Mouse (Mus musculus): Measurements from ENCODE around the gene Megf11.

Gene Megf11

DNA sequence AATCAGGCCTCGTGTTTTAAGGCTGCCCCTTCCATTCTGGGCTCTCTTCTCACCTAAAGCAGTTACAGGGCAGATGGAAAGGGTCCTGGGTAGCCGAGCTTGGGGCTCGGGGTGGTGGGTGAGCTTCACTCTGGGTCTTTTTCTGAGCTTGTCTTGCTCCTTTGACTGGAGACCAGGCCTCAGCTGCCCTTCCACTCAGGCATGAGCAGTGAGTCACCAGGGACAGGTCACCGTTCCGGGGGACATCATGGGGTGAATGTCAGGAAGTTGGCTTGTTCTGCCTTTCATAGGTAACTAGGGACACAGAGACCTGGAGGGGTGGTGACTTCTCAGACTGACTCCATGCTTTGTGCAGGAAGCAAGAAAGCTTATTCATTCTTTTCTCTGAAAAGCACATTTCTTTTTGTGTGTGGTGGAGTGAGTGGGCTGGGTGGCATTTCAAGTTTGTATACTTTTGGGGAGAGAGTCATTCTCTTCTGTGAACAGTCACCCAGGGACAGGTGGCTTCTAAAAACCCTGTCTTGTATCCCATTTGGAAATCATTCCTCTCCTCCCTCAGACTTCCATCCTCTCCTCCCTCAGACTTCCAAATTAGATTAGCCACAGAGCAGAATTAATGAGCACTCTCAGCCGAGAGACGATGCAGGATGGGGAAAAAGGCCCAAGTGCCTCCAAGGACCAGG lies 10.0 kb downstream of the Megf11 start:
- no peak for DNase-seq

DNA sequence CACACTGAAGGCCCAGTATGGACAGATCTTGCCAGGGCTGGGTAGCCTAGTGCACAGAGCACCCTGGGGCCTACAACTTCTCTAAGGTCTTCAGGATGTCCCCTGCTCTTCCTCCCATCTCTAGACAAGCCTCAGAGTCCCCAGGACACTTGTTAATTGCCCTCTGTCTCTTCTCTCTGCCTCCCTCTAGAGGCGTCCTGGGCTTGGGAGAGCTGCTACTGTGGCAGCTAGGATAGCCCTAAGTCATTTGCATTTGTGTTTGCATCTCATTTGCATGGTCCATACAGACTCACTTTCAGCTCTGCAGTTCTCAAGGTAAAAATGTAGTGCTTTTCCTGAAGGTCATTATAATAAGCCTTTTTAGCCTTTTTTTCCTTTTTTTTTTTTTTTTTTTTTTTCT lies 11.7 kb downstream of the Megf11 start:
- peak; percentile 23 for DNase-seq

DNA sequence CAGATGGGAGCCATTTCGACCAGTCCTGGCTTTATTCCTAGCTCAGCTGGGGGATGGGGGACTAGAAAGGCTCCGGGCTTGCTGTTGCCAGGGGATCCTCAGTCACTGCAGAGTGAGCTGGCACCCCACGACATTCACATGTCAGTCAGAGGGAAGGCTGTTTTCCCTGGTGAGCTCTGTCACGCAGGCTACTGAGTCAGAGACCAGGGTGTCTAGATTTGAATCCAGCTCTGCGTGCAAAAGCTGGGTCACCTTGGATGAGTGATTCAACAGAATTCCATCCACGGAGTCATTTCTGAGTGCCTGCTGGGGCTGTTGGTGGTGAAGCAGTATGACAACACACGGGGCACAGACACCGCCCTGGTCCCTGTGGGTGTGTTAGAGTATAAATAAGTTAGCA lies 13.7 kb downstream of the Megf11 start:
- no peak for DNase-seq

DNA sequence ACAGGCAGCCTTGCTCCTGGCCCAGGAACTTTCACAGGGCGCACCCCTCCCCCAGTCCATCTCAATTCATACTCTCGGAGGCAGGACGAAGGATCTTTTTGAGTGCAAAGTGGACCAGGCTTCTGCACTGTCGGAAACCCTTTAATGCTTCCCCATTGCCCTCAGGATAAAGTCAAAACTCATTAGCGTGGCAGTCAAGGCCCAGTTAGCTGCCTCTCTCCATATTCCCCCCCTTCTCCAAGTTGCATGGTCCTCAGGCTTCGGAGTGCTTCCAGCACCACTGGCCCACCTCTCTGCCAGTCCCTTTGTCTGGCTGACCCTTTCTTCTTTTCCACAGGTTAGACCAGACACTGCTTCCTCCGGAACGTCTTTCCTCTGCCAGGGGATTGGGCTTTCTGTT lies 16.7 kb downstream of the Megf11 start:
- no peak for DNase-seq

DNA sequence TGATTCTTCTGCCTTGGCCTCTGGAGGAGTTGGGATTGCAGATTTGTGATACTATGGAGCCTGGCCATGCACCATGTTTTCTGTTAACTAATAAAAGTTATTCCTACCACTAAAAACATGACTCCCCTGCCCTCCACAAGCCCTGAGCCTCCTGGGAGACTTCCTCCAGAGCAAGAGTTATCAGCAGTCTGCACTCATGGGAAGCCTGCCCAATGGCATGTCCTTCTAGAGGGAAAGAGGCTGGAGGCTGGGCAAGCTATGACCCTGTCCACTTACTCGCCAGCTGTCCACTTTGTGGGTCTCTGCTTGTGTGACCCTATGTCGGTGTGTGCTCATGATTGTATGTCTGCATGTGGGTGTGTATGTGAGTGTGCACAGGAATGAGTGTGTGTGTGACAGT lies 21.4 kb downstream of the Megf11 start:
- no peak for DNase-seq

DNA sequence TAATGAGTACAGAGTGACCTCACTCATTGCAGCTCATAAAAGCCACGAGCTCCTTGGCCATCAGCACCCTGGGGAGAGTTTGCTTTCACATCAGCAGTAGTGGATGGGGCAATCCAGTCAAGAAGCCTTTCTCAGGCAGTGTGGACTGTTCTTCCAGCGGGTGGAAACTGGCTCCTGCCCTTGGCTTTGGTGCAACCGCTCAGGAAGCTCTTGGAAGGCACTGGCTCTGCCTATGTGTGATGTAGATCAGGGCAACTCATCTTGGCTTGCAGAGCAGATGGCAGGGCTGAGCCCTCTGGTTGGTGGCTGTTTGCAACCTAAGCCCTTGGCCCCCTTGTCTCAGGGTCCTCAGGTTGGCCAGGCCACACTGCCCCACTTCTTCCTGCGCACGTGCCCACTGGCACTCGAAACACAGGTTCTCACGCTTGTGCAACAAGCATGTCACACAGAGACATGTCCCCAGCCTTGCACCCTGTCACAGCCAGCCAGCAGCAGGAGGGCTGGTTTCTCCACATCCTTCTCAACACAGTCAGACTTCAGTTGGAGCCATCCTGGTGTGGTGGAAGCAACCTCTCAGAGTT lies 22.1 kb downstream of the Megf11 start:
- no peak for DNase-seq

DNA sequence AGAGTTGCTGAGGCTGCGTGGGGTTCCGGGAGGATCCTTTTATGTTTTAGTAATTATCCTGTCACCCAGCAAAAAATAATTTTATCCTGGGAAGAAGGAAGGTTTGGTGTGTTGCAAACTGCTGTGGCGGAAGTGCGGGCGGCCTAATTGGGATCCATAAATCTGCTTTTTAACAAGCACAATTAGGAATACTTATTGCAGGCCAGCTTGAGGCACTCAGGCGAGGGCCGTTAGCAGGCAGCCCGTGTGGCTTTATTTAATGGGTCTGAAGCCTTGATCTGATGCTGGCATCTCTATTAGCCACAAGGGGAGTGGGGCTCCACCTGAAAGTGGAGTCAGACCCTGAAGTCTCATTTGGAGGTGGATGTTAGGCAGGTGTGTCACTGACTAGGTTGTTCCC lies 23.4 kb downstream of the Megf11 start:
- DNase-seq, result no peak

DNA sequence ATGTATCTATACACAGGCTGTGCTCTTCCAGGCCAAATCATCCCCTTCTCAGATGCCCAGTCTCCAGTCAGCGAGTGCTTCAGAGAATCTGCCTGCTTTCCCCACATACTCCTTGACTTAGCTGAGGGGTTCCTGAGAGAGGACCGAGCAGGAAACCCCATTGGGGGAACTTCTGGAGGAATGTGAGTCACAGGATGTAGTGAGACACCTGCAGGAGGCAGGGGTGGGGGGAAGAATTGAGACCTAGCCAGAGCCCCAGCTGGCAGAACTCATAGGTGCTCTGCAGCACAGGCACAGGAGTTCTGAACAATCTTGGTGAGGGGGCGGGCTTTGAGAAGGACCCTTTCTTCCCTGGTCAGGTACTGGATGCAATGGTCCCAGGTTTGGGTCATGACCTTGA lies 35.0 kb downstream of the Megf11 start:
- DNase-seq, result no peak

DNA sequence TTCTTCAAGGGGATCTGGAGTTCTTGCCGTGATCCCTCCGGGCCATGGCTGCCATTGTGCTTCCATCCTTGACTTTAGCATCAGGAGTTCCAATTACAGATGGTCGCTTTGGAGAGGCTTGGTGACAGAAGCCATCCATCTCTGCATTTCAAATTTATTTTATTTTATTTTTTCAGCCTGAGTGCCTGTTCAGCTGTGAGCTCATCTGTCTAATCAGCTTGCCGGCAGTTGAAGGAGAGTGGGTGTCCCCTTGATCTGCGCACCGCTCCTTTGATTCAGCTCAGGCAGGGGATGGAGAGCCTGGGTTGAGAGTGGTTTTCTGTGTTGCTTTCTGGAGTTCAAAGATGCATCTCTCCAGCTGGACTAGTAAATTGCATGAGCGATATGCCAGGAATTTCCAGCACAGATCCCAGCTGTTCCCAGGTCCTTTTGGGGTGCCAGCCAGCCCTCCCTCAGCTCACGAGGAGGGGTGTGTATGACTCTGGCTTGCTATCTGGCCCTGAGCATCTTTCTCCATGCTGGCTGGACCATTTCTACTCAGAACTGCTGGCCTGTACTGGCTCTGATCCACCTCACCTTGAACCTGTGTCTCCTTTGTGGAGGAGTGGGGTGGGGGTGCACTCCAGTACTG lies 36.7 kb downstream of the Megf11 start:
- no peak for DNase-seq

DNA sequence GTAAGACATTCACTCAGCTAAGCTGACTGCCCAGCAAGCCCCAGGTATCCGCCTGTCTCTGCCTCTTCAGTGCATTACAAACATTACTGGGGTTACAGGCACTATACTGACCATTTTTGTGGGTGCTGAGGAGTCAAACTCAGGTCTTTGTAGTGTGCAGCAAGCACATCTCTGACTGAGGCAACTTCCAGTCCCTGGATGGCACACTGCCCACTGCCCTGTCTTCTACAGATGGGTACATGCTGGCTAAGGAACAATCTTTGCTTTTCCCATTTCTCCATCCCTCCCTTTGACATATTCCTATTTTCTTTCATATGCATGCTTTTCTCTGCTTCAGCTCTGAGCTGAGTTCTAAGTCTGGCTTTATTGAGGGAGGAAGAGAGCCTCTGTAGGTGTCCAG lies 38.5 kb downstream of the Megf11 start:
- no peak for DNase-seq

DNA sequence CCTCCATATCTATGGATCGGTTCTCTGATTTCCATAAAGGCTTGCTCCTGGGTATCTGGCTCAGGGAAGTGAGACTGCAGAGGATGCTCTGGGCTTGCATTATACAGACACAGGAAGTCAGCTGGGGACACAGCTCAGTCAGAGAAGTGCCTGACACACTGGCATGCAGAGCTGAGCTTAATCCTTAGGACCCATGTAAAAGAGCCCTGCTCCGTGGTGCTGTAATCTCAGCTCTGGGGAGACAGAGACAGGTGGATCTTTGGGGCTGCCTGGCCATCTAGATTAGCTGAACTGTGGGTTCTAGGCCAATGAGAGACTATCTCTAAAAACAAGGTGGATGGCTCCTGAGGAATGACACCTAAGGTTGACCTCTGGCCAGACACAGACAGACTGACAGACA lies 50.7 kb downstream of the Megf11 start:
- no peak for DNase-seq

DNA sequence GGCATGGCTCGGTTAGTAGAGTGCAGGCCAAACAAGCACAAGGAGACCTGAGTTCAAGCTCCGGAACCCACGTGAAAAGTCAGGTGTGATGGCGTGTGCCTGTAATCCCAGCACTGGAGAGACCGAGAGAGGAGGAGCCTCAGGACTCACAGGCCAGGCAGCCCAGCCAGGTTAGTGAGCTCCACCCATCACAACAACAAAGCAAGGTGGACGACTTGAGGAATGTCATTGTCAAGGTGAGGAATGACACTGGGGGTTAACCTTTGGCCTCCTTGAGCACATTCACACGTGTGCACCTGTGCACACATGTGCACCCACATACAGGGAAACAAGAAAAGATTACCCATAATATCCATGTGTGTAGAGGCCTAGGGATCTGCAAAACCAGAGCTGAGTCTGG lies 54.7 kb downstream of the Megf11 start:
- DNase-seq, result no peak

DNA sequence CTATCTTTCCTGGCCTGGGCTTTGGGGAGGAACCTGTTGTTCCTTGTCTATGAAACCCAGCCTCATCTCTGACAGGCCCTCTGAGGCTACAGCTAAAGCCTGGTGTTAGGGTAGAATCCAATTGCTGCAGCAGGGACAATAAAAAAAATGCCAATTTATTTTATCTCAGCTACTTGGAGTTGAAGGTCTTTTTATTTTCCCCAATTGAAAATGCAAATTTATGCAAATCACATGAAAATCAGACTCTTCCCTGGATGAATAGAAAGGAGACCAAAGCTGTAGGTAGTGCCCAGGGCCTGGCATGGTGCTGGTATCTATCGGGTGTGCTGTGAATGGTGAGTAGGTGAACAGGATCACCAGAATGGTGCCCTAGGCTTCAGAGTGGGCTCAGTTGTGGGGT lies 60.6 kb downstream of the Megf11 start:
- DNase-seq, result no peak

DNA sequence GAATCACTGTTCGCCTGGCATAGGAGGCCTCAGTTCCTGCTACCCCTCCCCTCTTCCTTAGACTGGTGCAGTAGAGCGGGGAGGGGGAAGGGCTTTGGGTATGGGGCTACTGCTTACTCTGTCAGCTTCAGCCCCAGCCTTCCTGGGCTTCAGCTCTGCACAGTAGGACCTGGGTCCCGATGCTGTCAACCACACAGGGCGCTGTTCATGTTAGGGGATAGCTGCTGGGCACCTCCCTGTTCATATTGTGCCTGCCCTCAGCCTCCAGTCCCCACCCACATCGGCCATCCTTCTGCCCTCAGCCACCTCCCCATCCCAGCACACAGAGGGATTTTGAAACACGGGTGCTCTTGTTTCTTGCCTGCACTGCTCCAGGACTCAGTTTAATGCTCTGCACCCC lies 61.6 kb downstream of the Megf11 start:
- no peak for DNase-seq

DNA sequence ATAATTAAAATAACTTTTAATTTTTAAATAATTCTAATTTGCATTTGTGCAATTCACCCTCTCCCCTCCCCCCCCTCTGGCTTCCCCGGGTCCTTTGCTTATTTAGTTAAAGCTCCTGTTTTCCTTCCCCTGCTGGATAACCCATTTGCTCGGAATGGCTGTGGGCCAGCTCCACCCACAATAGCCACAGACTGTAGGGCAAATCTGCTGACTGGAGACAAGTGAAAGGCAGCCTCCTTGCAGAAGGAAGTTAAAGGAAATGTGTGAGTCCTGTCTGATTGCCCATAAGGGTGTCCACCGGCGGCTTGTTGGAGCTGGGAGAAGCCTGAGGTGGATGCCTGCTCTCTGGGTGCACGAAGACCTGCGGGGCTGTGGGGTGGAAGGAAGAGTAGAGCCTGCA lies 62.1 kb downstream of the Megf11 start:
- no peak for DNase-seq

DNA sequence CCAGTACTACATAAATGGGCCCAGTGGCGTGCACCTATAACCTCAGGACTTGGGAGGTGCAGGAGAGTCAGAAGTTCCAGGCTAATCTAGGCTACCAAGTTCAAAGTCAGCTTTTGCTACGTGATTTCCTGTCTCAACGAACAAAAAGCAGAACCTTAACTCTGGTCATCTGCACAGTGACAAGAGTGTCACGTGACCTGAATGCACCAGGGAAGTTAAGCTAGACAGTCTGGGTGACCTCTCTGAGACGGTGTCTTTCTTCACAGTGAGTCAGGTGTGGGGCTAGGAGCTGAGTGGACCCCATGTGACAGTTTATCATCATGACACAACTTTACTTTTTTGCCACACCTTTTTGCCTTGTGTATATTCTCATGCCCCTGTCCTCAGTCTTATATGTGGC lies 67.3 kb downstream of the Megf11 start:
- DNase-seq, result no peak

DNA sequence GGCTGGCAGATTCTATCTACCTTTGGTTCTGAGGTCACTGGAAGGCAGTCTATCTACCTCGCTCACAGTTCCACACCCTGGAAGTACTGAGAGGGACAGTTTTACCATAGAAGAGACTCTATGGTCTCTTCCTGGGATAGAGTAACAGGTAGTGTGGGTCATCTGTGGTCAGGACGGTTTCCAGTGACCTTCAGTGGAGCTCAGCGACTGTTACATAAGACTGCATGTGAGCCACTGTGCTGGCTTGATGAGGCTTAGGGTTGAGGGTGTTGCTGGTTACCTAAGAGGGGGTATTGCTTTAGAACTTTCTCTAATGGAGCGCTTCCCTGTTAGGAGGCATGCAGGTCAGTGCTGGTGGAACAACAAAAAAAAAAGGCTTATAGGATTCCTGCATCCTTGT lies 68.8 kb downstream of the Megf11 start:
- DNase-seq, result no peak

DNA sequence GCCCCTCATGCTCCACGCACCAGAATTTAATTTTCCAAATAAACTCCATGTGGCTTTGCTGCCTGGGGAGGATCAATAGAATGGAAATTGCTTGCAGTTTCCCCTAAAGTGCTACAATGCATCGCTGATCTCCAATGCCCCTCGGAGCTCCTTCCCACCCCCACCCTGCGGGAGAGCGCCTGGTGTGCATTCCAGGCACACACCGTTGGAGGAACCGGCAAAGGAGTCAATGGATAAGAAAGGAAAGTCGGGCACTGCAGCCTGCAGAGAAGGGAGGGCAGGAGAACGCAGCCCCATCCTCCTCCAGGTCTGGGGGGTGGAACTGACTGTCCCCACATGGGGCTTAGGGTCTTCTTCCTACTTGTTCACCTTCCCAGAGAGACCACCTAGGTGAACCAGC lies 70.5 kb downstream of the Megf11 start:
- no peak for DNase-seq

DNA sequence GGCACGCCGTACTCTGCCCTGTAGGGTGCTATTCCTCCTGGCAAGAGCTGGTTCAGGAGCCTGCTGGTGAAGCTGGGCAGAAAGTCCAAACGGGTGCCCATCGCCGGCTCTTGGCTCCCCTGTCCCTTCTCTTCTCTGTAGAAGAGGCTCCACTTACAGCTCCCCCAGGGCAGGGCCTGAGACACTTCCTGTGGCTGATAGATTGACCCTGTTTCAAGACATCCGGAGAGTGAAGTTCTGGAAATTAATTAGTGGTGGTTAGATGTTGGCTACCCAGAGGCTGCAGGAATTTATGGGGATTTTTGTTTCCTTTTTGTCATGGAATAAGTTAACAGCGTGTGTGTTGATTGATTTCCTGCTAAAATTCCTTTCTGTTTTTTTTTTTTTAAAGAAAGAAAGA lies 72.2 kb downstream of the Megf11 start:
- no peak for DNase-seq

DNA sequence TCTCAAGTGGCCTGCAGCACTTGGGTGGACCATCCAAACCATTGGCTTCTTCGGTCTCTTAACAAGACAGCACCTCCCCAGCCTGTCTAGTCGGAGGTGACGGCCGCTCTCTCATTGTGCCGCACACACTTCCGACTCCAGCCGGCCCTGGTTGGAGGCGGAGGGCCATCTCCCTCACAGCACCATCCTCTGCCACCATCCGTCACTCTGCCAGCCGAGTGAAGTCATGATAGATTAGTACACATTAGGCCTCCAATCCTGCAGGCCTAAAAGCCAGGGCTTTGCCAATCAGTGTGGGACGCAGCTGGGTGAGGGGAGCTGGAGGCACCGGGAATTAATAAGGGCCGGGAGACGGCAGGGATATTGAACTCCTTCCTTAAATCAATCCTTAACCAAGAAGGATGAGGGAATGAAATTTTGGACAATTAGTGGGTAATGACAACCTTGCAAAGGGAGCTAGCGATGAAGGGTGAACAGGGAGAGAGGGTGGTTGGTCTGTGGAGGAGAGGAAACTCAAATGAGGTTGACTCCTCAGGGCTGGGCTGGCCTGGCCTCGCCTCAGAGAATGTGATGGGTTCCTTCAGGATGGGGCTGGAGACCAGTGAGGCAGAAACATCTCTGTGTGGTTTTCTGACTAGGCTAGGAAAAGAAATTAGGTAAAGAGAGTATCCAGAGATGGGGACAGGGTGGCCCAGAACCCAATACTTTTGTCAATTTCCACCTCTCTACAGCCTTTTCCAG lies 76.3 kb downstream of the Megf11 start:
- no peak for DNase-seq

DNA sequence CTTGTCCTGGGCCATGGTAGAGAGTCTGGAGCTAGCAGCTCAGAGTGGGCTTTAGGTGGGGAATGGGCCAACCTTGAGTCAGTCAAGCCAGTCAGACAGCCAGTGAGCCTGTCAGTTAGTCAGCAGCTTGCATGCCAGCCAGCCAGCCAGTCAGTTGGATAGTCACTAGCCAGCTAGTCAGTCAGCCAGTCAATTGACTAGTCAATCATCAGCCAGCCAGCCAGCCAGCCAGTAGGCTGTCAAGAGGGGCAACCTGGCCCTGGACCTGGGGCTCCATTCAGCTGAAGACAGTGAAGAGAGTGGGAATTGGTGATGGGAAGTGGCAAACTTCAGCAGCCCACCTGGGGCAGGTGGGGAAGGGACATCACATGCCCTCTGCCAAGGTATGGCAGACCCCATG lies 77.4 kb downstream of the Megf11 start:
- no peak for DNase-seq

DNA sequence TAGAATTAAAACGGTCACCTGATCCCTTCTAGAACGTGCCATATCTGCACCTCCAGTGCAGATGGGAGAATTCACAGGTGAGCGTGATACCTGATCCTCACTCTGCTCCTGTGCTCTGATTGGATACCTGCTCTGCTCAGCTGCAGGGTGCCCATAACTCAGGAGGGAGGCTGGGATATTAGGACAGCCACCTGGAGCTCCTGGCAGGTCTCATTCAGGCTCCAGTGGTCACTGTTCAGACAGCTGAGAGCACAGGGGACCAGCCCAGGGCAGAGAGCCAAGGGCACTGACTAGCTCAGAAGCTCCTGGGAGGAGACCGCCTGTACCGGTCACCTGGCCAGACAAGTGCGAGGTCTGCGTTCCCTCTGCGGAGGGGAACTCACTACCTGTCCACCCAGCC lies 80.7 kb downstream of the Megf11 start:
- DNase-seq, result no peak

DNA sequence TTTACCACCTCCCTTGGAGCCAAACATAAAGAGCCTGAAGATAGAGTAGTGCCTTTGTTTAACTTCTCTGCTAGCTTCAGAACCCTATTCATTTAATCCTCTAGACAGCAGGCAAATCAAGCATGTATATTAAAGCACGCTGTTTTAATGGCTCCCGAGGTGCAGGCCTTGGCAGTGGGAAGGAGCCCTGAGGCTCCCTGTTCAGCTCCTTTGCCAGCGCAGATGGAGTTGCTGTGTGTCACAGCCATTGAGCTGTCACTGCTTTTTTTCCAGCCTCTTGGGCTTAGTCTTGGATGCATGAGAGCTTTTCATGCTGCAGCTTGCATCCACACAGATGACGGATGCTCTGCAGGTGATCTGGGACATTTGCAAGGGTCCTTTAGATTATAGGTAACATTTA lies 81.1 kb downstream of the Megf11 start:
- DNase-seq, result no peak

DNA sequence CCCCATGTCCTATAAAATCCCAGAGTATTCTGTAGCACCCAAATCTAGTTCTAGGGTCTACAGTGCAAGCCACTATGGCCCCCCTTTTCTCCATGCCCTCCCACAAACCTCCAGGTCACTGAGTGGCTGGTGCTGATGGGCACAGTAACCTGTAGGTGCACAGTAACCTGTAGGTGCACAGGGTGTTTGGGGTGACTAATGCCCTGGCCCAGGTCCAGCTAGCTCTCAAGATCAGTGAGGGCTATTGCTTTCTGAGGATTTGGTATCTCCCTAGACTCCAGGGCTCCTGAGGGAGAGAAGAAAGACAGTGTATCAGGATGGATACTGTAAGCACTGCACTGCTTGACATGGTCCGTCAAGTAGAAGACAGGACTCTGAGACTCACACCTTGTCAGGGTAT lies 85.4 kb downstream of the Megf11 start:
- DNase-seq, result no peak

Measured in thymus, postnatal 25 days (tissue).